Mouse (Mus musculus): ENCODE results near the gene Zrsr1. TPM values are rescaled to one million over a fixed set of nuclear protein-coding genes. Genes with fewer than 3 reads are reported as not detected.

Zrsr1 gene
- total RNA-seq, 2 experiments from 2014 or later = 14.5 to 16.8 TPM

- DNase-seq = no peak
- intact Hi-C loops (cut with DNase I) = loop anchor here (10.0 kb wide), 1 partner anchor 496 kb away; the partner anchor contains the start of gene Ahsa2
Observed at GRCm38 (mm10) chr11:22998308-22998707, 26.5 kb downstream of the Zrsr1 start.

GRCm38 (mm10) chr11:23005276-23005675 is 33.5 kb downstream of the Zrsr1 start:
- DNase-seq = no peak
- intact Hi-C loops (cut with DNase I) = loop anchor here (5.0 kb wide), 2 partner anchors 137 to 267 kb away; no protein-coding TSS in a partner anchor

- DNase-seq = no peak
- intact Hi-C loops (cut with DNase I) = loop anchor here (2.0 to 5.0 kb wide), 3 partner anchors 14 to 265 kb away; no protein-coding TSS in a partner anchor
Observed at GRCm38 (mm10) chr11:23007166-23007480, 35.3 kb downstream of the Zrsr1 start.

DNA sequence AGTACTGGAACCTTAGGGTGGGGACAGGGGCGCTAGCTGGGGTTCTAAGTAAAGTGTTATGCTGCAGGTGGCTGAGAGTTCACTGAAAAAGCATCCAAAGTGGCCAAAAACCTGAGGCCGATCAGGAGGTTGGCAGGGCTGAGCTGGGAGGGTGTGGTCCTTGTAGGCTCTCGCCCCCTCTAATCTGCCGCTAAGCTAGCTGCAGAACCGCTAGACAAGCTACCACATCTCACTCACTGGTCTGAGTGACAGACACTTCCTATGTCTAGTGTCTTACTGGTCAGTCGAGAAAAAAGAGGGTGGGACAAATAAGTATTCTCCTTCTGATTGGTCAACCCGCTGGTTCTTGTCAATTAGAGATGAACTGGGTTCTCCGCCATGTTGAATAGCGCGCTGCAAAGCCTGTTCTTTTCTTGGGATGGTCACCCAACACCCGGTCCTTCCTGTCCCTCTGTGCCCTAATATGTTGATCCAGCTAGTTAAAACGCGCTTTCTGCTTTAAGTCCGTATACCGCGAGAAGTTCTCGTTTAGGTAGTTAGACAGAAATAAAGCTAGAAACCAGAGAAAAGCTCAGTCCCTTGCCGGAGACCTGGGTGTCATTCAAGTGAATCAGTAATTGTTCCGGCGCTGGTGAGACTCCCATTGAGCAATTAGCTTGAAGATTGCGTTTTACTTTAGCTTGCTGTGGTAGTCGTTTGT is 35.8 kb downstream of the Zrsr1 start, which contains the start of gene Fam161a:
Gene Fam161a (plus strand): TSS at position 51 of the 700 bp plus-strand sequence.
- intact Hi-C loops (cut with DNase I) = loop anchor here (1.0 to 5.0 kb wide), 4 partner anchors 15 to 265 kb away; no protein-coding TSS in a partner anchor
- peak; percentile 72 to 80 for DNase-seq

- intact Hi-C loops (cut with DNase I) = loop anchor here (1.0 to 5.0 kb wide), 3 partner anchors 59 to 264 kb away; no protein-coding TSS in a partner anchor
- DNase-seq = peak; percentile 79 to 84
Observed at GRCm38 (mm10) chr11:23008181-23008823, 36.5 kb downstream of the Zrsr1 start.

- intact Hi-C loops (cut with DNase I) = loop anchor here (1.0 to 5.0 kb wide), 3 partner anchors 58 to 263 kb away; no protein-coding TSS in a partner anchor
- no peak for DNase-seq
Observed at GRCm38 (mm10) chr11:23008824-23009200, 37.0 kb downstream of the Zrsr1 start.

GRCm38 (mm10) chr11:23013096-23013495 is 41.3 kb downstream of the Zrsr1 start:
- DNase-seq = no peak
- intact Hi-C loops (cut with DNase I) = no loop called here

DNA sequence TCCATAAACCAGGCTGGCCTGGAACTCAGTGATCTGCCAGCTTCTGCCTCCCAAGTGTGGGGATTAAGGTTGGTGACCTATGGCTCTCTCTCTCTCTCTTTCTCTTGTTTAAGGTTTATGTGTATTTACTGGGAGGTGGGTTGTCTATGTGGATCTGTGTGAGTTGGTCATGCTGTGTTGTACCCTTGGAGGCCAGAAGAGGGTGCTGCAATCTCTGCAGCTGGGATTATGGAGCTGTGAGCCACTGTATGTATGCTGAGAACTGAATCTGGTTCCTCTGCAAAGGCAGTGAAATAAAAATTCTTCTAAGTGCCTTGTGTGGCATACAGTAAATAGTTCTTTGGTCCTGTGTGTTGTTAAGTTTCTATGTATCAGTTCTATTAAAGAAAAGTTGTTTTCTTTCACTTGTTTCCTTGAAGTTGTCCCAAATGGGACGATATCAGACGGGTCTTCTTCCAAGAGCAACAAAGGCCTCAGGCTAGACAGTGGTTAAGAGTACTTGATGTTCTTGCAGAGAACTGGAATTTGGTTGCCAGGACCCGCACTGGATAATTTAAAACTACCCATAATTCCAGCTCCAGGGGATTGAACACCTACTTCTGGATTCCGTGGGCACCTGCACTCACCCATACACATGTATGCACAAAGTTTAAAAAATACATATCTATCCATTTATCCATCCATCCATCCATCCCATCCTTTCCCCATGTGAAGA is 41.9 kb downstream of the Zrsr1 start:
- intact Hi-C loops (cut with DNase I) = no loop called here
- no peak for DNase-seq

- intact Hi-C loops (cut with DNase I) = no loop called here
- DNase-seq = no peak
Observed at GRCm38 (mm10) chr11:23014996-23015395, 43.2 kb downstream of the Zrsr1 start.

DNA sequence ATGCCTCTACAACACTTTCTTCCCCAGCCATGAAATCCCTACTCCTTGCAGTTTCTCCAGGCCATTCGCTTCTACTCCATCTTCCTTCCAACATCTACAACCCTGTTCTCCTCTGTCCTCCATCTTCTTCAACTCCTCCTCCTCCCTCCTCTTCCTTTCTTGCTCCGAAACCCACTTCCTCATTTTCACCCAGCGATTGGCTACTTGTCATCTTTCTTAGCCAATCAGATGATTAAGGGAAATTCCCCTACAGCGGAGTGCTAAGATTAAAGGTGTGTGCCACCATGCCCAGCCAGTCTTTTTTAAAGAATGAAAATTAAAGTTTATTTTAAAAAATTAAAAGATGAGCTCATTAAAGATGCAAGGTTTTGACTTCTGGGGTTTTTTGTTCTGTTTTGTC is 46.1 kb downstream of the Zrsr1 start:
- intact Hi-C loops (cut with DNase I) = no loop called here
- no peak for DNase-seq

- DNase-seq = peak in 1 of 2 experiments; percentile 4
- intact Hi-C loops (cut with DNase I) = no loop called here
Observed at GRCm38 (mm10) chr11:23020116-23020770, 48.4 kb downstream of the Zrsr1 start.

DNA sequence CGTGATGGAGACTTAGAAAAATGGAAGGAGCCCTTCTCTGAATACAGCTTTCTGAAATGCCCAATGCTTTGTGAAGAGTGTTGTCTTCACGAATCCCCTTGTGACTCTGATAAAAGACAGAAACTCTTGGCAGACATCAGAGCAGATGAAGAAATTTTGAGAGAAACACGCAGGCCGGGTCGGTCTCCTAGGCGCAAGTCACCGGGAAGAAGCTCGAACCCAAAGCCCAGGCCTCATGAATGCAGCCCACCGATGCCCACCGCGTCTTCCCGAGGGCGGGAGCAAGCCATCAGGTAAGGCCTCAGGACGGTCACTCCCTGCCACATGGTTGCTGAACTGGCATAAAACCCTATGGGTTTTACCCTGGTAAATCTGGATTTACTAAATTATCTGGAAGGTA is 49.0 kb downstream of the Zrsr1 start:
- no peak for DNase-seq
- intact Hi-C loops (cut with DNase I) = no loop called here

DNA sequence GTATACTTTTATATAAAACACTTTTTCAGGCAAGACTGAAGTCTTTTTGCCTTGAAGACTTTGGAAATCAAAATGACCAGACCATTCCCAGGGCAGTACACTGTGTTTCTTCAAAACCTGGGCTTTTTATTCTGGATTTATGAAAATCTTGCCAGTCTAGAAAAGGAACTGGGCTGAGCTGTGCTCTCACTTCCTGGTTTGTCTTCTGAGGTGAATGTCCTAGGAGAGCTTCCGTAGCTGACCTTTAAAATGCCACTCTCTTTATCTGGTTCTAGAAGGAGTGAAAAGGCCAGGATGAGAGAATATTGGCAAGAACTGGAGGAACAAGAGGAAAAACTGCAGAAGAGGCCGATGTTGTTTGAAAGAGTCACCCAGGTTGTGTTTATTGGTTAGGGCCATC is 51.4 kb downstream of the Zrsr1 start:
- intact Hi-C loops (cut with DNase I) = no loop called here
- no peak for DNase-seq

DNA sequence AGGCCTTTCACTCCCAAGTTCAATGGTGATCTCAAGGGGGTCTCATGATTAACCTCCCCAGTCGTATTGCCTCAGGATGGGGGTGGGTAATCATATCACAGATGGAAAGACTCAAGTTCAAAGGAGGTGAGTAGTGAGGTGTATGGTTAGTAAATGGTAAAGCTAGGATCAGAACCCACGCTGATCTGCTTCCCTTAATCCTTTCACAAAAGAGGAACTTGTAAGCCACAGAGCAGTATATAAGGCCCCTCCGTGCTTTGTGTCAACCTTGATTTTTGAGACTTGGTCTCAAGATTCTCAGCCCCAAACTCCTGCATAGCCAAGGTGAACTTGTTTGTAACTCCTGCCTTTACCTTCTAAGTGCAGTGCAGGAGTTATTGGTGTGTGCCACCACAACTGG is 52.4 kb downstream of the Zrsr1 start:
- intact Hi-C loops (cut with DNase I) = no loop called here
- DNase-seq = no peak

Other genes with a start within 250 kb of the Zrsr1 start
- gene B3gnt2, start 111.0 kb upstream of the Zrsr1 start, total RNA-seq (2021) = 1 to 10 TPM; 6.3 to 7.7 TPM
- 1 to 10 TPM; 4.4 to 5.2 TPM for gene Gm28048, start 10.1 kb downstream of the Zrsr1 start, total RNA-seq (2021)
- gene Commd1, start 10.4 kb downstream of the Zrsr1 start, total RNA-seq (2021) = 100 to 1,000 TPM; 150 to 164 TPM
- 100 to 1,000 TPM; 131 to 132 TPM for gene Cct4, start 18.5 kb downstream of the Zrsr1 start, total RNA-seq (2021)
- 1 to 10 TPM; 2.0 to 4.2 TPM for gene Fam161a, start 35.5 kb downstream of the Zrsr1 start, total RNA-seq (2021)

Measured in heart, postnatal 36 days (tissue).